Mouse (Mus musculus) liver, embryonic 12.5 days (tissue): Measurements from ENCODE around the gene Eps8l1. TPM values are rescaled to one million over a fixed set of nuclear protein-coding genes. Genes with fewer than 3 reads are reported as not detected.
"Not testable (repeated sequence)": the region's sequence is repeated elsewhere in the genome, so short reads cannot be mapped to it uniquely, and the experiment has no call there.

Experiments used
- ATAC-seq: fragments of 200-750 bp; cut with Nextera tagmentation; 2 replicates; pipeline ENCODE4 v1.8.0; 2017; ENCODE audit warnings: moderate number of reproducible peaks, mild to moderate bottlenecking, moderate library complexity
- H3K27ac ChIP-seq: fragments of 300-500 bp; sonication (generic); 2 replicates; pipeline ENCODE4 v1.5.1; 2016; ENCODE audit warnings: mild to moderate bottlenecking
- H3K27me3 ChIP-seq: fragments of 300-500 bp; sonication (generic); replicated peaks from 2 replicates; pipeline ENCODE4 v1.6.1; 2016; ENCODE audit warnings: mild to moderate bottlenecking, moderate library complexity
- H3K36me3 ChIP-seq: fragments of 300-500 bp; sonication (generic); 2 replicates; pipeline ENCODE4 v1.6.1; 2016; ENCODE audit warnings: mild to moderate bottlenecking, moderate library complexity
- H3K4me1 ChIP-seq: fragments of 300-500 bp; sonication (generic); 2 replicates; pipeline ENCODE4 v1.6.1; 2016
- H3K4me2 ChIP-seq: fragments of 300-500 bp; sonication (generic); 2 replicates; pipeline ENCODE4 v1.6.1; 2016; ENCODE audit warnings: mild to moderate bottlenecking, moderate library complexity
- H3K4me3 ChIP-seq: fragments of 300-500 bp; sonication (generic); 2 replicates; pipeline ENCODE4 v1.5.1; 2016; ENCODE audit warnings: mild to moderate bottlenecking, moderate library complexity
- H3K9ac ChIP-seq: fragments of 300-500 bp; sonication (generic); 2 replicates; pipeline ENCODE4 v1.6.1; 2016; ENCODE audit warnings: mild to moderate bottlenecking, moderate library complexity
- H3K9me3 ChIP-seq: fragments of 300-500 bp; sonication (generic); replicated peaks from 2 replicates; pipeline ENCODE4 v1.6.1; 2016; ENCODE audit warnings: mild to moderate bottlenecking, moderate library complexity
- WGBS: fragments of 180-500 bp; shearing (Covaris S2); methylation state at CpG from one replicate; pipeline ENCODE4 v1.1.7; 2016; ENCODE audit not compliant: insufficient replicate concordance; 5-methylcytosine and 5-hydroxymethylcytosine counted together
- polyA plus RNA-seq: library from polyadenylated mRNA; unstranded; fragments of >200 nt; fragmentation: Nextera tagmentation; extraction: Ambion mirVana; gene quantifications from 2 replicates; pipeline ENCODE4 v1.2.1, GENCODE M21; 2016

Eps8l1 gene
- polyA plus RNA-seq: 1.3 and 2.1 TPM in 2 replicates

GRCm38 (mm10) chr7:4460576-4461434, at the start of gene Eps8l1:
Gene Eps8l1 (plus strand): TSS chr7:4460674.
- 56% methylated on average over 13 of the region's 16 CpGs for WGBS
- Histone ChIP-seq H3K4me1 (peaks cover 6% of the 10 kb centered on the region), H3K9ac (peak within 1 kb of the TSS; percentile 62)

GRCm38 (mm10) chr7:4412406-4412805, 48.1 kb upstream of the Eps8l1 start:
- H3K27me3 ChIP-seq, H3K4me1 ChIP-seq, H3K4me2 ChIP-seq, H3K27ac ChIP-seq, H3K9me3 ChIP-seq, ATAC-seq, H3K36me3 ChIP-seq, H3K9ac ChIP-seq, H3K4me3 ChIP-seq: not testable (repeated sequence)
- WGBS: 83% methylated on average over 15 of the region's 15 CpGs

More at GRCm38 (mm10) chr7:4460576-4461434, at the start of gene Eps8l1:
- Histone ChIP-seq H3K4me3 (peak within 1 kb of the TSS; percentile 34), H3K36me3 (no peaks in the 10 kb centered on the region), H3K27ac (peak within 1 kb of the TSS; percentile 68), H3K9me3 (no peaks in the 10 kb centered on the region), H3K4me2 (peak within 1 kb of the TSS; percentile 52), H3K27me3 (peaks cover 7% of the 10 kb centered on the region)
- peak; percentile 76 for ATAC-seq

- Histone ChIP-seq H3K27ac (no peak overlapping the region), H3K4me1 (no peaks in the 10 kb centered on the region), H3K36me3 (0 out of 2 replicates have a peak, but pooled peaks cover 6% of the 10 kb centered on the region), H3K4me2 (no peak overlapping the region), H3K9ac (no peak overlapping the region), H3K4me3 (no peak overlapping the region), H3K9me3 (no peaks in the 10 kb centered on the region), H3K27me3 (no peaks in the 10 kb centered on the region)
- 65% methylated on average over 6 of the region's 6 CpGs for WGBS
- ATAC-seq: no peak
Observed at GRCm38 (mm10) chr7:4419681-4420080, 40.8 kb upstream of the Eps8l1 start.

GRCm38 (mm10) chr7:4420230-4420629, 40.2 kb upstream of the Eps8l1 start:
- no peak for ATAC-seq
- Histone ChIP-seq H3K36me3 (0 out of 2 replicates have a peak, but pooled peaks cover 10% of the 10 kb centered on the region), H3K4me1 (no peaks in the 10 kb centered on the region), H3K9me3 (no peaks in the 10 kb centered on the region), H3K9ac (no peak overlapping the region), H3K4me2 (no peak overlapping the region), H3K4me3 (no peak overlapping the region), H3K27me3 (no peaks in the 10 kb centered on the region), H3K27ac (no peak overlapping the region)
- WGBS: 37% methylated on average over 4 of the region's 4 CpGs

- no peaks in the 10 kb centered on the region for H3K4me1 ChIP-seq
Observed at GRCm38 (mm10) chr7:4427161-4427912, 33.1 kb upstream of the Eps8l1 start.

GRCm38 (mm10) chr7:4430246-4430844, 30.1 kb upstream of the Eps8l1 start:
- no peak overlapping the region for H3K27ac ChIP-seq
- H3K4me3 ChIP-seq: no peak overlapping the region
- H3K36me3 ChIP-seq: peaks cover 82% of the 10 kb centered on the region
- no peaks in the 10 kb centered on the region for H3K4me1 ChIP-seq
- H3K9me3 ChIP-seq: no peaks in the 10 kb centered on the region
- no peak overlapping the region for H3K4me2 ChIP-seq
- no peak for ATAC-seq
- H3K9ac ChIP-seq: no peak overlapping the region
- 80% methylated on average over 9 of the region's 9 CpGs for WGBS
- no peaks in the 10 kb centered on the region for H3K27me3 ChIP-seq

More at GRCm38 (mm10) chr7:4427161-4427912, 33.1 kb upstream of the Eps8l1 start:
- ATAC-seq: peak; percentile 87
- peaks cover 64% of the 10 kb centered on the region for H3K36me3 ChIP-seq
- H3K27ac ChIP-seq: no peak overlapping the region
- H3K4me2 ChIP-seq: no peak overlapping the region
- no peaks in the 10 kb centered on the region for H3K27me3 ChIP-seq
- 53% methylated on average over 7 of the region's 7 CpGs for WGBS
- no peak overlapping the region for H3K4me3 ChIP-seq
- no peaks in the 10 kb centered on the region for H3K9me3 ChIP-seq
- no peak overlapping the region for H3K9ac ChIP-seq

- Histone ChIP-seq H3K9ac (no peak overlapping the region), H3K4me2 (no peak overlapping the region), H3K27ac (no peak overlapping the region), H3K9me3 (no peaks in the 10 kb centered on the region), H3K36me3 (peaks cover 82% of the 10 kb centered on the region), H3K4me3 (no peak overlapping the region), H3K27me3 (no peaks in the 10 kb centered on the region), H3K4me1 (no peaks in the 10 kb centered on the region)
- no peak for ATAC-seq
- WGBS: 67% methylated on average over 6 of the region's 6 CpGs
Observed at GRCm38 (mm10) chr7:4431548-4431947, 28.9 kb upstream of the Eps8l1 start.

GRCm38 (mm10) chr7:4432026-4432425, 28.4 kb upstream of the Eps8l1 start:
- 77% methylated on average over 8 of the region's 8 CpGs for WGBS
- Histone ChIP-seq H3K27me3 (no peaks in the 10 kb centered on the region), H3K4me3 (no peak overlapping the region), H3K9me3 (no peaks in the 10 kb centered on the region), H3K36me3 (peaks cover 83% of the 10 kb centered on the region), H3K4me2 (no peak overlapping the region), H3K27ac (no peak overlapping the region), H3K9ac (no peak overlapping the region), H3K4me1 (no peaks in the 10 kb centered on the region)
- ATAC-seq: no peak

- Histone ChIP-seq H3K4me3 (no peak overlapping the region), H3K27me3 (no peaks in the 10 kb centered on the region), H3K4me2 (no peak overlapping the region), H3K4me1 (no peaks in the 10 kb centered on the region), H3K9ac (no peak overlapping the region), H3K27ac (no peak overlapping the region), H3K36me3 (peaks cover 83% of the 10 kb centered on the region), H3K9me3 (no peaks in the 10 kb centered on the region)
- WGBS: 72% methylated on average over 2 of the region's 2 CpGs
- no peak for ATAC-seq
Observed at GRCm38 (mm10) chr7:4437721-4438120, 22.8 kb upstream of the Eps8l1 start.

- Histone ChIP-seq H3K9ac (no peak overlapping the region), H3K4me2 (no peak overlapping the region), H3K27ac (no peak overlapping the region), H3K27me3 (no peaks in the 10 kb centered on the region), H3K9me3 (no peaks in the 10 kb centered on the region), H3K36me3 (peaks cover 74% of the 10 kb centered on the region), H3K4me1 (peaks cover 12% of the 10 kb centered on the region), H3K4me3 (no peak overlapping the region)
- 80% methylated on average over 10 of the region's 10 CpGs for WGBS
- no peak for ATAC-seq
Observed at GRCm38 (mm10) chr7:4440549-4440948, 19.9 kb upstream of the Eps8l1 start.

GRCm38 (mm10) chr7:4445216-4445791, 15.2 kb upstream of the Eps8l1 start, which contains the start of gene Rdh13:
Gene Rdh13 (minus strand): TSS chr7:4445649.
- Histone ChIP-seq H3K4me3 (peak within 1 kb of the TSS; percentile 83), H3K4me2 (peak within 1 kb of the TSS; percentile 85), H3K27me3 (0 out of 2 replicates have a peak, but pooled peaks cover 3% of the 10 kb centered on the region), H3K9ac (peak within 1 kb of the TSS; percentile 69), H3K4me1 (peaks cover 17% of the 10 kb centered on the region), H3K36me3 (peaks cover 39% of the 10 kb centered on the region), H3K27ac (peak within 1 kb of the TSS; percentile 64; the same call in 1 of the 2 replicates), H3K9me3 (no peaks in the 10 kb centered on the region; the same call in 1 of the 2 replicates)
- ATAC-seq: peak; percentile 94
- under 1% methylated on average over 35 of the region's 35 CpGs for WGBS
